Mouse (Mus musculus): ENCODE results near the gene Prap1. TPM values are rescaled to one million over a fixed set of nuclear protein-coding genes. Genes with fewer than 3 reads are reported as not detected.
A peak's percentile ranks its signal among the peaks of the same experiment; 100 is the strongest.

The Prap1 gene
- total RNA-seq (2018; cell fraction: chromatin; rRNA removed): not detected
- total RNA-seq (2018; cell fraction: cytosol; rRNA removed): not detected
- not detected for total RNA-seq (2018; cell fraction: nucleus; rRNA removed)
- not detected in 3 replicates for polyA plus RNA-seq (2018)

DNA sequence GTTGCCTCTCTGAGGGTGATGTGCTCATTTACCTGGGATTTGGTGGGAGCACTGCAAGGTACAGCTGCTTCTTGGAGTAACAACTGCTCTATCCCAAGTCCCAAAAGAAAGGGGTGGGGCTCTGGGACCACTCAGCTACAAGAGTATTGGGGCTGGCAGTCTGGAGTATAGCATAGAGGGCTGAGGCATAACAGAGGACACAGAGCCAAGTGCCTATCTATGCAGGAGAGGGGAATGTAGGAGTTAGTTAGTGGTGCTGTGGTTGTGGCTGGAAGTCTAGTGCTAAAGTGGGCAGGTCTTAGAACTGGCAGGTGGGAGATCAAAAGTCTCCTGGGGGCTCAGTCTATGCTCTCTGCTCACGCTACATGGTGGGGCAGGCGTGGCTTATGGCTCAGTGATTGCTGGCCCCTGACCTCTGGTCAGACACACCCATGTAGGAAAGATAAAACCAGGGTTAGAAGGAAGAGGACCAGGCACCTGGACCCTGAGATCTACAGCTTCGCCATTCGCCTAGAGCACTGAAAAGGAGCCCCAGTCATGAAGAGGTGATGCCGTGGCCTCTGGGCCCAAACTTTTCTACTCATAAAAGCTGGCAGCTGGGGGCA lies at the start of gene Prap1:
TSS of gene Prap1 (plus strand) at position 472 of the 605 bp plus-strand sequence.
- Histone ChIP-seq H3K4me3 (ENCODE audit: inconsistent target) (no peak within 1 kb of the TSS), H3K27ac (no peak within 1 kb of the TSS), H3K36me3 (ENCODE audit: inconsistent target) (no peaks in the 10 kb centered on the region), H3K79me2 (ENCODE audit: inconsistent target) (no peaks in the 10 kb centered on the region)
- whole genome bisulfite sequencing (ENCODE audit: missing documents): 98% methylated on average over 5 of the region's 5 CpGs

DNA sequence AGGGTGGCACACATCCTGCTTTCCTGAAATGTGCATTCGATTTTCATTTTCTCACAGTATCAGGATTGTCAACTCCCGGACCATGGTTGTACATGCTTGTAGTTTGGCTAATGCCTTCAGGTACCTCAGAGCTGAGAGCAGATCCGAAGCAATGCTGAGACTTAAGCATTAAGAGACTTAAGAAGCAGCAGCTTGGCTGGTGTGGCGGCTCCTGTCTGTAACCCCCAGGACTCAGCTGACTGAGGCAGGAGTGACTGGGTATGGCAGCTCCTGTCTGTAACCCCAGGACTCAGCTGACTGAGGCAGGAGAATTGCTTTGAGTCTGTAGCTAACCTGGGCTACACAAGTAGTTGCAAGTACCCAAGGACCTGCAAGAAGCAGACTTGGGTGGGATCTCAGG lies 47.6 kb upstream of the Prap1 start:
- H3K27ac ChIP-seq: no peak overlapping the region
- 88% methylated on average over 4 of the region's 4 CpGs for WGBS (ENCODE audit: missing documents)
- peaks cover 3% of the 10 kb centered on the region; the same call in 1 of the 2 replicates for H3K36me3 ChIP-seq (ENCODE audit: inconsistent target)
- H3K4me3 ChIP-seq (ENCODE audit: inconsistent target): no peak overlapping the region
- no peaks in the 10 kb centered on the region for H3K79me2 ChIP-seq (ENCODE audit: inconsistent target)

GRCm38 (mm10) chr7:140047811-140048311 lies 45.3 kb upstream of the Prap1 start:
- H3K27ac ChIP-seq: no peak overlapping the region
- peak overlapping the region; percentile 12; the same call in 1 of the 2 replicates for H3K4me3 ChIP-seq (ENCODE audit: inconsistent target)
- no peaks in the 10 kb centered on the region for H3K36me3 ChIP-seq (ENCODE audit: inconsistent target)
- no peaks in the 10 kb centered on the region for H3K79me2 ChIP-seq (ENCODE audit: inconsistent target)
- 2% methylated on average over 33 of the region's 33 CpGs for WGBS (ENCODE audit: missing documents)

- WGBS (ENCODE audit: missing documents): 4% methylated on average over 56 of the region's 56 CpGs
- no peaks in the 10 kb centered on the region for H3K79me2 ChIP-seq (ENCODE audit: inconsistent target)
- H3K27ac ChIP-seq: no peak within 1 kb of the TSS
- H3K4me3 ChIP-seq (ENCODE audit: inconsistent target): peak within 1 kb of the TSS; percentile 31
- no peaks in the 10 kb centered on the region for H3K36me3 ChIP-seq (ENCODE audit: inconsistent target)
Observed at GRCm38 (mm10) chr7:140048361-140049114, 44.7 kb upstream of the Prap1 start, which contains the start of gene Msx3. Msx3 (minus strand) TSS chr7:140049089.

DNA sequence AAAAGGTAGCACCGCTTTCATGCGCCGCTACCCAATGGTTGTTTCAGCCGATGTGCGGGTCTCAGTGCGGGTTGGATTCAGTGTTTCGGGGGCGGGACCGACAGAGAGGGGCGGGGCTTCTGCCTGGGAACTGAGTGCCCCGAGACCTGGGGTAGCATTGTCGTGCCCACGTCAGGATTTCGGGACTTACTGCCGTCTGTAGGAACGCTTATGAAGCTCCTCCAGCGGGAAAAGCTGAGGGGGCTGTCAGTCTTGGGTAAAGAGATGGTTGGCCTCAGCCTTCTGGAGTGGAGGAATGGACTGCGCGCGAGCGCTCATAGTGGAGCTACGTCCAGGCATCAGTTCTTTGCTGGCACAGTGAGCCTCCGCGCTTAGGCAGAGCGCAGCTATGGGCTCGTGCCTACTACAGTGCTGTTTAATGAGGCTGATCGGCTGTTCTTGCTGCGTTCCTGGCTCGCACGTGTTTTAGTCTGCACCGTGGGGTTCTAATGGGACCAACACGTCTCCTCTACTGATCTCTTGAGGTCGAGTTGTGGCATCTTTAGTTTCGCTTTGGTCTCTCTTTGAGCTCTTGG lies 44.0 kb upstream of the Prap1 start:
- H3K79me2 ChIP-seq (ENCODE audit: inconsistent target): no peaks in the 10 kb centered on the region
- no peaks in the 10 kb centered on the region for H3K36me3 ChIP-seq (ENCODE audit: inconsistent target)
- no peak overlapping the region for H3K27ac ChIP-seq
- WGBS (ENCODE audit: missing documents): 3% methylated on average over 34 of the region's 34 CpGs
- H3K4me3 ChIP-seq (ENCODE audit: inconsistent target): peak overlapping the region; percentile 31

- no peak overlapping the region for H3K27ac ChIP-seq
- no peaks in the 10 kb centered on the region for H3K36me3 ChIP-seq (ENCODE audit: inconsistent target)
- no peak overlapping the region for H3K4me3 ChIP-seq (ENCODE audit: inconsistent target)
- WGBS (ENCODE audit: missing documents): 81% methylated on average over 4 of the region's 4 CpGs
- no peaks in the 10 kb centered on the region for H3K79me2 ChIP-seq (ENCODE audit: inconsistent target)
Observed at GRCm38 (mm10) chr7:140054124-140054523, 39.1 kb upstream of the Prap1 start.

DNA sequence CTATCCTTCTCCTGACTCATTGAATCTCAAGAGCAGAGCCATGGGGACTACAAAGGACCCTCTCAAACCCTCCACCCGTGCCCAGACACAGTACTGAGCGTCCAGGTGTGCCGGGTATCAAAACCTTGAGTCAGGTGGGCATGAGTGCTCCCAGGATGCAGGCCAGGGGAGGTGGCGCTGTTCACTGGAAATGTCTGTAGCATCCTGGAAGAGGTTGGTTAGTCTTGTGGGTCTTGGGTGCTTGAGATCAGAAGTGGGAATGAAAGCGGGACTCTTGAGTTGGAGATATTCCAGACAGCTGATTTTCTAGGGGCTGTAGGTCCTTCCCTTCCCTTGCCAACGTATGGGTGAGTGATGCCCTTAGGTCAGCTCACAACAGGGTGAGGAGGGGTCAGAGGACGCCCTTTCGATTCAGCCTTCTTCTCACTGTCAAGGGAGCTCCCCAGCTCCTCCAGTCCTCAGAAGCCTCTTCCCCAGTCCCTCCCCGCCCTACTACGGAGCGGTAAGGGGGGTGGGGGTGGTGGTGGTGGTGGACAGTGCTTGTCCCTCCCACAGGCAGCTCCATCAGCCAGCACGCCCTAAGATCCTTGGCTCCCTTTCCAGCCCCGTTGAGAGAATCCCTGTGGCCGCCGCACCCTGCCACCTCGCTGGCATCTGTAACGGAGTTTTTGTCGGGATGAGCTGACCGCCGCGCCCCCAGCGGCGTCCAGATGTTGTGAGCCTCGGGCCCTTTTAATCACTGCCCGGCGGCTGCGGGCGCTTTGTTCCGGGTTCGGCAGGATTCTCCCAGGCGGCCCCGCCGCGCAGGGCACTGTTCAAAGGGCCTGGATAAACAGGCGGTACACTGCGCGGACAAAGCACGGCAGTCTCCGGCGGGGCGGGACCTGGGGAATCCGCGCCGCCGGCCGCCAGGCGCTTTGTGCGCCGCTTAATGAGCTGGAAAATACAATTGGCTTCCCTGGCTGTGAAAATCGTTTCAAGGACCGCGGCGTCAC lies 35.5 kb upstream of the Prap1 start:
- Histone ChIP-seq H3K27ac (no peak overlapping the region), H3K79me2 (ENCODE audit: inconsistent target) (no peaks in the 10 kb centered on the region), H3K4me3 (ENCODE audit: inconsistent target) (no peak overlapping the region; the same call in 1 of the 2 replicates), H3K36me3 (ENCODE audit: inconsistent target) (no peaks in the 10 kb centered on the region)
- 9% methylated on average over 52 of the region's 53 CpGs for WGBS (ENCODE audit: missing documents)

DNA sequence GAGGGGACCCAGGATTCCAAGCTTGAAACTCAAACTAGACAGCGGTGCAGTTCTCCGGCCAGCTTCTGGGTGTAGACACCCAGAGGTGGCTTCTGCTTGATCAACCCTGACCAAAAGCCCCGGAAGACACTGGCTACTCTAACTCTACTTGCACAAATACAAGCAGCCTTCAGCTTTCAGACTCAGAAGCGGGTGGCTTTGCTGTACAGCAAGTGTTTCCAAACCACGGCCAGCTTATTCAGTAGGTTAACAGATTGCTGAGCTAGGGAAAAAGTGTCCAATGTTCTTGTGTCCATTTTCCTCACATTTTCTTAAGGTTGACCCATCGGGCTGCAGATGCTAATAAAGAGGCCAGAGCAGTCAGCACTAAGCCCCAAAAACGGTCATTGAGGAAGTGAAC lies 34.7 kb upstream of the Prap1 start:
- Histone ChIP-seq H3K27ac (no peak overlapping the region), H3K4me3 (ENCODE audit: inconsistent target) (no peak overlapping the region; the same call in 1 of the 2 replicates), H3K79me2 (ENCODE audit: inconsistent target) (no peaks in the 10 kb centered on the region), H3K36me3 (ENCODE audit: inconsistent target) (no peaks in the 10 kb centered on the region)
- WGBS (ENCODE audit: missing documents): 49% methylated on average over 7 of the region's 7 CpGs

DNA sequence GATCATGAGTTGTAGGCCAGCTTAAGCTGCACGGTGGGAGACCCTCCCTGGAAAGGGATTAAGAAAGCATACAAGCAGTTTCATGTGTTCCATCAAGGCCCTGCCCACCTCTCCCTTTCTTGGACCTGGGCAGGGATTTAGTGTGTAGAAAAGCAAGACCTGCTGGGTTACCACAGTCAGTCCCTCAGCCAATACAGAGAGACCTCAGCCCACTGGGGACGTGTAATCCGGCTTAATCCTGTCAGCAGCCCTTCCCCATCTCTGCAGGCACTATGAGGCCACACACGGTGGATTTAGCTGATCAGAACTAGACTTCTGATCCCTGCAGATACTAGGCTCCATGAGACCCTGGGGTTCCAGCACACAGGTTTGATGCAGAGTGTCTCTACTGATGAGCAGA lies 33.6 kb upstream of the Prap1 start:
- Histone ChIP-seq H3K36me3 (ENCODE audit: inconsistent target) (no peaks in the 10 kb centered on the region), H3K79me2 (ENCODE audit: inconsistent target) (no peaks in the 10 kb centered on the region), H3K27ac (no peak overlapping the region), H3K4me3 (ENCODE audit: inconsistent target) (no peak overlapping the region)
- WGBS (ENCODE audit: missing documents): 70% methylated on average over 4 of the region's 4 CpGs

- Histone ChIP-seq H3K4me3 (ENCODE audit: inconsistent target) (no peak overlapping the region), H3K79me2 (ENCODE audit: inconsistent target) (no peaks in the 10 kb centered on the region), H3K27ac (no peak overlapping the region), H3K36me3 (ENCODE audit: inconsistent target) (no peaks in the 10 kb centered on the region)
- whole genome bisulfite sequencing (ENCODE audit: missing documents): 11% methylated on average over 42 of the region's 47 CpGs
Observed at GRCm38 (mm10) chr7:140060936-140061831, 32.0 kb upstream of the Prap1 start.

DNA sequence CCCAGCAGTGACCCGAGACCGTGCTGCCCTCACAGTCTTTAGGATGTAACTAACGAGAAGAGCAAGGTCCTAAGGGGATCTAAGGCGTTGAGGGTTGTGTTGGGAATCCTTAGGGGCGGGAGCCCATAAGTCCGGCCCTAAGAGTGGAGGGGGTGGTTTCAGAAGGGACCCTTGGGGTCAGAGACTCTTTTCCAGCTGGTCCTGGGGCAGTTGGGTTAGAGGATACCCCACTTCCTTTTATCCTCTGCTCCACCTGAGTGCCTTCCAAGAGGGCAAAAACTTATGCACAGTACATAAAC lies 31.4 kb upstream of the Prap1 start:
- Histone ChIP-seq H3K79me2 (ENCODE audit: inconsistent target) (no peaks in the 10 kb centered on the region), H3K36me3 (ENCODE audit: inconsistent target) (no peaks in the 10 kb centered on the region), H3K4me3 (ENCODE audit: inconsistent target) (no peak overlapping the region), H3K27ac (no peak overlapping the region)
- 25% methylated on average over 6 of the region's 6 CpGs for WGBS (ENCODE audit: missing documents)

DNA sequence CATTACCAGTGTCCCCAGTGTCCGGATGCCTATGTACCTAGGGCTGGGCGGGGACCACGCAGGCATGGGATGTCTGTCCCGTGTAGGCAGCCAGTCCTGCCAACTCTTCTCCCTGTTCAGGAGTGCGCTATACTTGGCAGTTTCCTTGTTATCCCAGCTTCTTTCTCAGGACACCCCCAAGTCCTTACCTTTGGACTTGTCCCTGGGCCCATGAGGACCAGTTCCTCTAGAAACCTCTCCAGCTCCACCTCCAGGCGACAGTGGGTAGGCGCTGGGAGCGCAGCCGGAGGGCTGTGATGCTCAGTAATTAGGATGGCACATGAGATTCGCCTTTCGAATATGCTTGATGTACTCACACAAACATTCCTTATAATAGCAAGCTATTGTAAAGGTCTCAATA lies 30.9 kb upstream of the Prap1 start:
- H3K79me2 ChIP-seq (ENCODE audit: inconsistent target): no peaks in the 10 kb centered on the region
- H3K36me3 ChIP-seq (ENCODE audit: inconsistent target): no peaks in the 10 kb centered on the region
- WGBS (ENCODE audit: missing documents): 38% methylated on average over 11 of the region's 11 CpGs
- H3K4me3 ChIP-seq (ENCODE audit: inconsistent target): no peak overlapping the region
- H3K27ac ChIP-seq: no peak overlapping the region

DNA sequence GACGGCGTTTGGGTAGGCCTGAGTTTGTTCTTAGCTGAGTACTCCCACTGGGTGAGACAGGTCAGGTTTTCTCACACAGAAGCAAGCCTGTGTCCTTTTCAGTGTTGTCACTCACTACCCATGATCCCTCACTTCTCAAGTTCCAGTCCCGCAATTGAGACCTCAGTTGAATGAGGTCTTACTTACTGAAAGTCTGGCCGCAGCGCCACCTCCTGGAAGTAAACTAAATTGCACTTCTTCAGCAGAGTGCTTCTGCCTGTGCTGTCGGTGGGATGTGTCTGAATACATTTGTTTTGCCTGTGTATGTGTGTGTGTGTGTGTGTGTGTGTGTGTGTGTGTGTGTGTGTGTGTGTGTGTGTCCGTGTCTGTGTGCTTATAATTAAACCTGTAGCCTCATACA lies 30.1 kb upstream of the Prap1 start:
- WGBS (ENCODE audit: missing documents): 27% methylated on average over 6 of the region's 7 CpGs
- Histone ChIP-seq H3K36me3 (ENCODE audit: inconsistent target) (no peaks in the 10 kb centered on the region), H3K79me2 (ENCODE audit: inconsistent target) (no peaks in the 10 kb centered on the region), H3K4me3 (ENCODE audit: inconsistent target) (no peak overlapping the region), H3K27ac (no peak overlapping the region)
